ENCODE assay signal across 28 mouse cellular contexts in genomic region chr17:56309191-56309945, GRCm38 (mm10). TPM values are rescaled to one million over a fixed set of nuclear protein-coding genes. Genes with fewer than 3 reads are reported as not detected.
DNase-seq lines count a peak whose midpoint lies in the region; ATAC-seq and TF ChIP-seq lines count a peak whose summit lies in the region.
"Had no signal": no experiment of that assay in that cellular context is flagged by ENCODE, and none has a peak within 500 bp of the region (broad histone marks: within the 10 kb centered on the region; RNA-seq: fewer than 3 reads in every experiment).

No protein-coding gene starts in this region.

- TF ChIP-seq CTCF in heart, adult 2 months (IDR thresholded peaks at IDR 0.05) = no peak; the same call in 1 of the 2 replicates

- intact Hi-C loops in heart, adult 2 months (cut with DNase I) = no loop called here

- no peaks in the 10 kb centered on the region for H3K27me3 ChIP-seq in heart, embryonic 13.5 days (replicated peaks)
- no peaks in the 10 kb centered on the region for H3K27me3 ChIP-seq in heart, adult 2 months (ENCODE audit: control insufficient read depth, insufficient read depth, low read length)
- no peaks in the 10 kb centered on the region for H3K27me3 ChIP-seq in lung, embryonic 15.5 days
- no peaks in the 10 kb centered on the region for H3K27me3 ChIP-seq in hindbrain, embryonic 10.5 days (ENCODE audit: insufficient read depth, poor library complexity, severe bottlenecking)
- H3K27me3 ChIP-seq: hindbrain, embryonic 12.5 days; limb, embryonic 15.5 days had no signal

- WGBS in heart, embryonic 13.5 days = 90% methylated on average over 15 of the region's 15 CpGs
- 90% methylated on average over 15 of the region's 15 CpGs for WGBS in heart, adult 2 months
- 73% methylated on average over 15 of the region's 15 CpGs for WGBS in lung, embryonic 15.5 days
- 90% methylated on average over 15 of the region's 15 CpGs for WGBS in hindbrain, embryonic 10.5 days

- no peak for TF ChIP-seq POLR2A in heart, adult 2 months (IDR thresholded peaks at IDR 0.05; ENCODE audit: insufficient read depth, low read depth, low read length)

- H3K4me1 ChIP-seq in heart, embryonic 13.5 days = peaks cover 38% of the 10 kb centered on the region
- H3K4me1 ChIP-seq in heart, adult 2 months (ENCODE audit: control insufficient read depth, insufficient read depth, low read length) = no peaks in the 10 kb centered on the region; the same call in 1 of the 2 replicates
- H3K4me1 ChIP-seq in lung, embryonic 15.5 days = peaks cover 44% of the 10 kb centered on the region
- peaks cover 43% of the 10 kb centered on the region for H3K4me1 ChIP-seq in hindbrain, embryonic 10.5 days (replicated peaks)

- no peaks in the 10 kb centered on the region for H3K9me3 ChIP-seq in heart, embryonic 13.5 days
- H3K9me3 ChIP-seq in lung, embryonic 15.5 days = no peaks in the 10 kb centered on the region
- H3K9me3 ChIP-seq in hindbrain, embryonic 10.5 days = no peaks in the 10 kb centered on the region
- H3K9me3 ChIP-seq: heart, embryonic 10.5 days; hindbrain, embryonic 12.5 days; limb, embryonic 15.5 days had no signal

- no peak for DNase-seq in heart, adult 2 months
- DNase-seq in lung, adult 18-20 months = no peak
- peak; percentile 34 for DNase-seq in lung, postnatal 14 days
- DNase-seq in hindbrain, embryonic 10.5 days (ENCODE audit: low spot score) = no peak
- DNase-seq: adrenal gland, postnatal 25 days; cerebellum, adult 18-20 months; cerebellum, postnatal 25 days; embryo, embryonic 11 days; heart, postnatal 10 days; kidney, postnatal 10 days; retina, postnatal 1 day; right cerebral cortex, postnatal 4 days; thymus, postnatal 14 days had no signal

- no peaks in the 10 kb centered on the region for H3K79me2 ChIP-seq in heart, adult 2 months (replicated peaks; ENCODE audit: control insufficient read depth, insufficient read depth, low read length)

- no peak for TF ChIP-seq EP300 in heart, adult 2 months (IDR thresholded peaks at IDR 0.05; ENCODE audit: insufficient read depth, low read depth, low read length)

- H3K4me3 ChIP-seq in heart, embryonic 13.5 days = no peak overlapping the region
- no peak overlapping the region for H3K4me3 ChIP-seq in heart, adult 2 months
- no peak overlapping the region for H3K4me3 ChIP-seq in lung, embryonic 15.5 days
- no peak overlapping the region for H3K4me3 ChIP-seq in hindbrain, embryonic 10.5 days
- H3K4me3 ChIP-seq: erythroblast, embryonic 14.5 days; heart, embryonic 10.5 days; hindbrain, embryonic 12.5 days; limb, embryonic 15.5 days had no signal

- no peak for ATAC-seq in heart, embryonic 13.5 days (ENCODE audit: extremely low read depth, insufficient number of reproducible peaks, low FRiP score, low TSS enrichment)
- ATAC-seq in lung, embryonic 15.5 days (ENCODE audit: borderline replicate concordance, extremely low read depth, low FRiP score, low TSS enrichment) = no peak
- no peak for ATAC-seq in inflammation-experienced regulatory T-cells, adult 6 months
- ATAC-seq: forebrain, embryonic 14.5 days had no signal

- no peak overlapping the region for H3K4me2 ChIP-seq in heart, embryonic 13.5 days
- H3K4me2 ChIP-seq in lung, embryonic 15.5 days = no peak overlapping the region
- H3K4me2 ChIP-seq: hindbrain, embryonic 12.5 days; limb, embryonic 15.5 days had no signal

- no peak overlapping the region for H3K27ac ChIP-seq in heart, embryonic 13.5 days (replicated peaks)
- no peak overlapping the region for H3K27ac ChIP-seq in heart, adult 2 months
- H3K27ac ChIP-seq in lung, embryonic 15.5 days = peak overlapping the region; percentile 46
- no peak overlapping the region for H3K27ac ChIP-seq in hindbrain, embryonic 10.5 days
- H3K27ac ChIP-seq: heart, embryonic 10.5 days; hindbrain, embryonic 12.5 days had no signal

- H3K36me3 ChIP-seq in heart, embryonic 13.5 days = peaks cover 89% of the 10 kb centered on the region
- no peaks in the 10 kb centered on the region for H3K36me3 ChIP-seq in heart, adult 2 months (ENCODE audit: control insufficient read depth, insufficient read depth, low read length)
- H3K36me3 ChIP-seq in lung, embryonic 15.5 days = peaks cover 70% of the 10 kb centered on the region
- H3K36me3 ChIP-seq in hindbrain, embryonic 10.5 days = peaks cover 97% of the 10 kb centered on the region

- H3K9ac ChIP-seq in heart, embryonic 13.5 days = peak overlapping the region; percentile 28; the same call in 1 of the 2 replicates
- H3K9ac ChIP-seq in heart, adult 2 months (ENCODE audit: low read depth, low read length) = no peak overlapping the region
- H3K9ac ChIP-seq in lung, embryonic 15.5 days = no peak overlapping the region
- H3K9ac ChIP-seq: limb, embryonic 15.5 days had no signal

RNA-seq across cellular contexts. Expression of gene Uhrf1, which starts 6.2 kb away (rescaled TPM):
- 70.7 and 74.7 TPM in 2 replicates for polyA plus RNA-seq in heart, embryonic 13.5 days (2015; fragmentation: Nextera tagmentation; extraction: Ambion mirVana)
- 1 to 10 TPM; 2.0 to 2.4 TPM for total RNA-seq in heart, adult 2 months (2021)
- polyA plus RNA-seq in heart, adult 2 months (2012; rRNA removed) = 0.85 and 1.2 TPM in 2 replicates
- 148 and 150 TPM in 2 replicates for polyA plus RNA-seq in lung, embryonic 15.5 days (2015; fragmentation: Nextera tagmentation; extraction: Ambion mirVana)
- 196 and 300 TPM in 2 replicates for polyA plus RNA-seq in hindbrain, embryonic 10.5 days (2016; fragmentation: Nextera tagmentation; extraction: Ambion mirVana)
- 10 to 100 TPM in 1 of 3 experiments, 1 to 10 TPM in 2; 7.1 to 60.4 (median 9.6) TPM for polyA plus RNA-seq in inflammation-experienced regulatory T-cells, adult 6 months (2017; shearing (Covaris generic))

RNA-seq across cellular contexts. Expression of gene Arrdc5, which starts 9.3 kb away (rescaled TPM):
- polyA plus RNA-seq in heart, embryonic 13.5 days (2015; fragmentation: Nextera tagmentation; extraction: Ambion mirVana) = not detected in 2 replicates
- total RNA-seq in heart, adult 2 months (2021) = not detected
- 0.32 TPM in 1 of 2 replicates, not detected in the other for polyA plus RNA-seq in heart, adult 2 months (2012; rRNA removed)
- polyA plus RNA-seq in lung, embryonic 15.5 days (2015; fragmentation: Nextera tagmentation; extraction: Ambion mirVana) = not detected in 2 replicates
- not detected in 2 replicates for polyA plus RNA-seq in hindbrain, embryonic 10.5 days (2016; fragmentation: Nextera tagmentation; extraction: Ambion mirVana)
- polyA plus RNA-seq in inflammation-experienced regulatory T-cells, adult 6 months (2017; shearing (Covaris generic)) = not detected
- total RNA-seq: adrenal gland, postnatal 25 days; gastrocnemius, postnatal 4 days; heart, postnatal 10 days; layer of hippocampus, adult 18-20 months; layer of hippocampus, postnatal 25 days; left cerebral cortex, postnatal 14 days; midbrain, postnatal 0 days; neutrophil, adult 5-6 weeks had no signal
- polyA plus RNA-seq: erythroblast, embryonic 14.5 days; forebrain, embryonic 14.5 days; heart, embryonic 10.5 days; hindbrain, embryonic 12.5 days; limb, embryonic 15.5 days; liver, embryonic 16.5 days; midbrain, postnatal 0 days had no signal

RNA-seq across cellular contexts. Expression of gene Kdm4b, which starts 16.5 kb away (rescaled TPM):
- 25.5 and 25.9 TPM in 2 replicates for polyA plus RNA-seq in heart, embryonic 13.5 days (2015; fragmentation: Nextera tagmentation; extraction: Ambion mirVana)
- 10 to 100 TPM; 26.2 to 36.1 TPM for total RNA-seq in heart, adult 2 months (2021)
- 23.0 and 29.7 TPM in 2 replicates for polyA plus RNA-seq in heart, adult 2 months (2012; rRNA removed)
- polyA plus RNA-seq in lung, embryonic 15.5 days (2015; fragmentation: Nextera tagmentation; extraction: Ambion mirVana) = 33.4 and 33.7 TPM in 2 replicates
- 51.5 and 65.8 TPM in 2 replicates for polyA plus RNA-seq in hindbrain, embryonic 10.5 days (2016; fragmentation: Nextera tagmentation; extraction: Ambion mirVana)
- 1 to 10 TPM; 3.2 to 8.4 (median 8.0) TPM for polyA plus RNA-seq in inflammation-experienced regulatory T-cells, adult 6 months (2017; shearing (Covaris generic))

RNA-seq across cellular contexts. Expression of gene Plin3, which starts 16.7 kb away (rescaled TPM):
- polyA plus RNA-seq in heart, embryonic 13.5 days (2015; fragmentation: Nextera tagmentation; extraction: Ambion mirVana) = 67.1 and 71.8 TPM in 2 replicates
- 100 to 1,000 TPM; 160 to 221 TPM for total RNA-seq in heart, adult 2 months (2021)
- 65.6 and 66.2 TPM in 2 replicates for polyA plus RNA-seq in heart, adult 2 months (2012; rRNA removed)
- polyA plus RNA-seq in lung, embryonic 15.5 days (2015; fragmentation: Nextera tagmentation; extraction: Ambion mirVana) = 82.4 and 82.5 TPM in 2 replicates
- polyA plus RNA-seq in hindbrain, embryonic 10.5 days (2016; fragmentation: Nextera tagmentation; extraction: Ambion mirVana) = 50.9 and 61.6 TPM in 2 replicates
- 10 to 100 TPM; 25.6 to 28.7 (median 25.6) TPM for polyA plus RNA-seq in inflammation-experienced regulatory T-cells, adult 6 months (2017; shearing (Covaris generic))

RNA-seq across cellular contexts. Expression of gene Ticam1, which starts 32.8 kb away (rescaled TPM):
- polyA plus RNA-seq in heart, embryonic 13.5 days (2015; fragmentation: Nextera tagmentation; extraction: Ambion mirVana) = 7.7 and 8.4 TPM in 2 replicates
- 1 to 10 TPM; 8.0 TPM for total RNA-seq in heart, adult 2 months (2021)
- polyA plus RNA-seq in heart, adult 2 months (2012; rRNA removed) = 16.8 and 18.0 TPM in 2 replicates
- 4.2 and 4.6 TPM in 2 replicates for polyA plus RNA-seq in lung, embryonic 15.5 days (2015; fragmentation: Nextera tagmentation; extraction: Ambion mirVana)
- 2.4 and 2.6 TPM in 2 replicates for polyA plus RNA-seq in hindbrain, embryonic 10.5 days (2016; fragmentation: Nextera tagmentation; extraction: Ambion mirVana)
- 10 to 100 TPM in 1 of 3 experiments, 1 to 10 TPM in 2; 8.1 to 11.5 (median 8.7) TPM for polyA plus RNA-seq in inflammation-experienced regulatory T-cells, adult 6 months (2017; shearing (Covaris generic))
